Mouse (Mus musculus): ENCODE measurements at regions not wholly inside any gene's neighbourhood (a gene's known extent, or its start where the extent isn't known, plus 50 kb on each side); places are given as distances from the start of the nearest gene placed in this dataset.

GRCm38 (mm10) chr15:45453797-45454196 lies 5319.6 kb downstream of the 9330182O14Rik start:
- DNase-seq = no peak

DNA sequence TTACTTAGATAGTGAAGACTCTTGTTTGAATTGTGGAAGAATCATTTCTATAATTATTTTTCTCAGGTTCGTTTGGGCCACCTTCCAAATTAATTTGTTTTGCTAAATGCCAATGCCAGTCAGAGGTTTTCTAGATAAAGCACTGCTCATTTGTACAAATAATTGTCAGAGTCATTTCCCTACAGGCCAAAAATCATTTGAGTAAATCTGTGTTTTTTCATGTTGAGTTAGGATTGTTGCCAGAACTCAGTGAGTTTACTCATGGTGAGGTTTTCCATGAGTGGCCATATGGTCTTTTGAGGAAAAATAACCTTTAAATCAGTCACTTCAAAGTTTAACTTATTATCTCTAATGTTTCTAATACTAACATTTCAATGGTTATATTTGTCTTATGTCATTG lies 5336.3 kb downstream of the 9330182O14Rik start:
- no peak for DNase-seq

DNA sequence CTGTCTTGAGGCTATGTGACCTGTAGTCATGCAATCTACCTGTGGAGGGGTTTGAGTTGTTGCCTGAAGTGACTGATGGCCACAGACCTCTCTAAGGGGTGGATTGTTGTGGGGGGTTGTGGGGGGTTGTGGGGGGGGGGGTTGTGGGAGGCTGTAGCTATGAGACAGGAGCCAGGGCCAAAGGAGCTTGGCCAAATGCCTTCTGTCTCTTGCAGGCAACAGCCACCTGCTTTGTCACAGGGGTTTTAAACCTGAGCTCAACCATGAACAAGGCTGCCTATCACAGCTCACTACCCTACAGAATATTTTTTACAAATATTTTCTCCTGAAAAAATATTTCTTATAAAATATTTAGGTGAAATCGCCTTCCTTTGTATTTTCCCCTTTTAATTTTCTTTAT lies 5339.0 kb downstream of the 9330182O14Rik start:
- DNase-seq = no peak

- DNase-seq = peak; percentile 1
These were observed 5376.1 kb downstream of the 9330182O14Rik start for GRCm38 (mm10) chr15:45510271-45510670.

All from retina, postnatal 1 day (tissue).